Mouse (Mus musculus) cortical plate, adult 2 months (tissue): ENCODE data around the gene Gm14085. TPM values are rescaled to one million over a fixed set of nuclear protein-coding genes. Genes with fewer than 3 reads are reported as not detected.
"Not testable (repeated sequence)": the region's sequence is repeated elsewhere in the genome, so short reads cannot be mapped to it uniquely, and the experiment has no call there.

ENCODE experiments used
- H3K27ac ChIP-seq: fragments of 200-500 bp; 2 replicates; pipeline ENCODE4 v1.5.1; 2012; ENCODE audit warnings: low read length, control low read depth, inconsistent platforms; ENCODE audit not compliant: insufficient read depth
- H3K4me1 ChIP-seq: fragments of 200-500 bp; 2 replicates; pipeline ENCODE4 v1.6.1; 2011; ENCODE audit warnings: low read length; ENCODE audit not compliant: control insufficient read depth, insufficient read depth
- H3K4me3 ChIP-seq: fragments of 200-500 bp; 2 replicates; pipeline ENCODE4 v1.5.1; 2011; ENCODE audit warnings: mild to moderate bottlenecking, low read length, control low read depth; ENCODE audit not compliant: insufficient read depth
- CTCF ChIP-seq: fragments of 200-500 bp; IDR thresholded peaks from 2 replicates; pipeline ENCODE4 v1.5.1; 2011; ENCODE audit warnings: mild to moderate bottlenecking, control low read depth, low read length; ENCODE audit not compliant: insufficient read depth; ENCODE audit errors: extremely low read depth
- POLR2A ChIP-seq: fragments of 200-500 bp; IDR thresholded peaks from 2 replicates; pipeline ENCODE4 v1.6.1; 2011; ENCODE audit warnings: mild to moderate bottlenecking, low read length, control low read depth; ENCODE audit not compliant: insufficient read depth; ENCODE audit errors: extremely low read depth
- polyA plus RNA-seq: library from polyadenylated mRNA; depleted of rRNA; stranded (reverse); fragments of >200 nt; gene quantifications from 2 replicates; pipeline ENCODE4 v1.2.3, GENCODE M21; 2012

The Gm14085 gene
- polyA plus RNA-seq, 1 experiment: 0.02 TPM

DNA sequence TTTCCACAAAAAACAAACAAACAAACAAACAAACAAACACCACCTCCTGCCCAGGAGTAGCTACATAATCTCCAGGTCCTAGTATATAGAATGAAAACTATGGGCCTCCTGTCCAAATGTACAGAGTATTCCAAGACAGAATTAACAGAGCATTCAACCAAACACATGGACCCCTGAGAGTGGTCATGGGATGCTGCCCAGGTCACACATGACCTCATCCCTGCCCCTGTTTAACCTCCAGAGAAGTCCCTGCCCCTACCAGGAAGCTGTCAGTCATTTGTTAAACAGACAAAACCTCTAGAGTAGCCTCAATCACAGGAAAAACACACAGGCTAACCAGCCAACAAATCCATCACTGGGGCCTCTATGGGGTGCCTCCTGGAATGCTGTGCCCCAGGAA is 8.2 kb upstream of the Gm14085 start:
- Histone ChIP-seq H3K4me1 (no peaks in the 10 kb centered on the region), H3K27ac (no peak overlapping the region), H3K4me3 (no peak overlapping the region)
- no peak for TF ChIP-seq POLR2A
- no peak for TF ChIP-seq CTCF

DNA sequence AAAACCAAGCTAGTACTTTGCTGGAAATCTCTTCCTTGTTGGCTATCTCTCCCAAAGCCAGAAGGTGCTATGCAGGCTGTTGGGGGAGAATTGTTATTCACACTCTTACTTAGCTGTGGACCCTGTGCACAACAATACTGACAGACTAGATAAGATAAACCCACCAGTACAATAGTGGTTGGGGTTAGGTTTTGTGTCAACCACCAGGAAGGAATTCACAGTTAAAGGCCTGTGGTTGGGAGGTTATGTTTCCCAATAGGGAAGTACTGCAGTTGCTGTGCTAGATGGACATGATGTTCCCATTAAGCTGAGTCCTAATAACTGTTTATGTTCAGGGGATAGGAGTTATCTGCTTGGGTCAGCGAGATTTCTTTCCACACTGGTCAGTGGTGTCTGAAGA is 954 bp upstream of the Gm14085 start:
- not testable (repeated sequence) for H3K27ac ChIP-seq, H3K4me1 ChIP-seq, H3K4me3 ChIP-seq

DNA sequence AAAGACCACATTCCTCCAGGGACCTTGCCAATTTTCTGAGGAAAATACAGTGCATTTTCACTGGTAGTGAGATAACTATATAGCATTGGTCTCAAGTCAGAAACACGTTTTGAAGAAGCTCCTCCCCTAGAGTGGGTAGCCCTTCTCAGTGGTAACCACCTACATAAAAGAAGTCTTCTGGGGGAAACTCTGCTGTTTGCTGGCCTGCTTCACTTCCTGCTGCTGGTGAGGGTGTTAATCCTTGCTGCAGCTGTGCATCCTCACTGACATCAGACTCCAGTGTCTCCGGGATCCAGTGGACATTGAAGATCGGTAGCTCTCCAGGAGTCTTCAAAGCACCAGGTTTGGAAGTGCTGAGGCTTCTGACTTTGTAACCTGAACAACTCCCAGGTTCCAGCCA is 913 bp downstream of the Gm14085 start:
- not testable (repeated sequence) for H3K27ac ChIP-seq, H3K4me3 ChIP-seq, H3K4me1 ChIP-seq

DNA sequence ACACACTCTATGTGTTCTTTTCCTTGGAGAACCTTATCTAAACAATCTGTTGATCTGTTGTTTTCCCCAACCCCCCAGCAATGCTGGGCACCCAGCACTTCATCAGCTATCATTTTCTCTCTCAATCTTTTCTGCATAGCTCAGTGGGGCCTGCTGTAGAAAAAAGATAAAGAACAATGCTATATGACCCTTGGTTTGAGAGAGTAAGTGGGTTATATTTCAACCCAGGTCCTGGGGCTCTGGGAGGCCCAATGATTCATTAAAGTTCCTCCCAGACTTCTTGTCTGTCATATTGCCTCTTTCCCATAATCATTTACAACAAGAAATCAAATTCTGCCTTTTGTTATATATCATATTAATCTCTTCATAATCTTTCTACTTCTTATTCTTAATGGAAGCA is 1.4 kb downstream of the Gm14085 start:
- H3K4me3 ChIP-seq, H3K4me1 ChIP-seq, H3K27ac ChIP-seq: not testable (repeated sequence)

DNA sequence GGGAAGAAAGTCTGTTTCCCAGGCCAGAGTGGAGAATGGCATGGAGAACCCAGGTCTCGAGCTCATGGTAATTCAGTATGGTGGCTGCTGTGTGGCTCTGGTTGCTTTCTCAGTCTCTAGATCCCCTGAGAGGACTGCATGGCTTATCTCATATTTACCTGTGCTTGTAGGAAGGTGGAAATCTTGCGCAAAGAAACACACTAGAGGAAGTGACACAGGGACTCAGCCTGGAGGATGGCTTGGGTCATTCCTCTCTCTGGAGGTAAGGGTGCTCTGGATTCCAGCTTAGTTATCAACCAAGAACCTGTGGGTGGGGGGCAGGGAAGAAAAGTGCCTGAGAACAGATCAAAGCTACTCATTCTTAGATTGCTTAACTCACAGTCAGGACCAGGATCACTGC is 1.9 kb downstream of the Gm14085 start:
- no peaks in the 10 kb centered on the region for H3K4me1 ChIP-seq
- TF ChIP-seq CTCF: no peak
- TF ChIP-seq POLR2A: no peak
- H3K4me3 ChIP-seq: no peak overlapping the region
- no peak overlapping the region for H3K27ac ChIP-seq

DNA sequence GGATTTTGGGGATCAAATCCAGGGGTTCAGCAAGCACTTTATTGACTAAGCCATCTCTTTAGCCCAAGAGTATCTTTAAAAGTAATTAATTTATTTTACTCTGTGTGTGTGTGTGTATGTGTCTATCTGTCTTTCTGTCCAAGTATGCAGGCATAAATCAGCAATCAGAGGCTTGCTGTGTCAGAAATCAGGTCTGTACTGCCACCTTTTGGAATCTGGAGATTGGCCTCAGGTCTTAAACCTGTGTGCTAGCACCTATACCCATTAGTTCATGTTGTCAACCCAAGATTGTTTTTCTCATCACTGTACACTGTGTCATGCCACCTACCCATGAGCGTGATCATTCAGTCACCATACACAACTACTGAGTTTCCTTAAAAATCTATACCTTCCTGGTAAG is 45.0 kb downstream of the Gm14085 start:
- not testable (repeated sequence) for H3K27ac ChIP-seq, H3K4me1 ChIP-seq, H3K4me3 ChIP-seq

DNA sequence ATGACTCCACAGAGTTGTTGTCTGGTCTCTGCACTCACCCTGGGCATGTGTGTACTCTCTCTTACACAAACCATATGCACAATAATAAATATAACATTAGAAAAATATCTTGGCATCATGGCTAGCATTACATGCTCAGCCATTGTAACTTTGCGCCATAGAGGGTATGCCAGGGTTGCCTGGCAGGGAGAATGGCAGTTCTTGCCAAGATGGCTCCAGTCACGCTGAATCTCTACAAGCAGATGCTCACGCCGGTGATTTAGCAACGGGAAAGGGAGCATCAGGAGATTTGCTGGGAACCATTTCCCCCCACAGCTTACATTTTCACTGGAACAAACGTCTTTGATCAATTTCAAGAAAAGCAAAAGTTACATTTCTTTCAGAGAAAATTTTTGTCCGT is 46.5 kb downstream of the Gm14085 start:
- no peak overlapping the region for H3K27ac ChIP-seq
- TF ChIP-seq POLR2A (no peak), CTCF (no peak)
- no peaks in the 10 kb centered on the region for H3K4me1 ChIP-seq
- no peak overlapping the region for H3K4me3 ChIP-seq

DNA sequence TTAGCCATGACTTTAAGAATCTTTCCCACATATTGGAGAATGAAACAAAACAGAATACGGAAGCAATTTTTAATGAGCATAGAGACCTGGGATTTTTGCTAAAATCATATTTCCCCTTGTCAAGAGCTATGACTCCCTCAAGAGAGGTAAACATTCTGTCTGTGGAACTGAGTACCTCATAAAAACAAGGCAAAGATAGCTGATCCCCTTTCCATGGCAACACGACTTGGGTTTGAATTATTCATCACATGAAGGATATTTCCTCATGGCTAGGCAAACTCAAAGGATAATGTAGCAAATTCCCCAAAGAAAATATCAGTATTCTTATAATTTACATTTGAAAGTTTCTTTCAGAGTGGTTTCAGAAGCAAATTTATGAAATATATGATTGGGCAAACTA is 47.0 kb downstream of the Gm14085 start:
- Histone ChIP-seq H3K4me1 (no peaks in the 10 kb centered on the region), H3K27ac (no peak overlapping the region), H3K4me3 (no peak overlapping the region)
- TF ChIP-seq CTCF (no peak), POLR2A (no peak)

DNA sequence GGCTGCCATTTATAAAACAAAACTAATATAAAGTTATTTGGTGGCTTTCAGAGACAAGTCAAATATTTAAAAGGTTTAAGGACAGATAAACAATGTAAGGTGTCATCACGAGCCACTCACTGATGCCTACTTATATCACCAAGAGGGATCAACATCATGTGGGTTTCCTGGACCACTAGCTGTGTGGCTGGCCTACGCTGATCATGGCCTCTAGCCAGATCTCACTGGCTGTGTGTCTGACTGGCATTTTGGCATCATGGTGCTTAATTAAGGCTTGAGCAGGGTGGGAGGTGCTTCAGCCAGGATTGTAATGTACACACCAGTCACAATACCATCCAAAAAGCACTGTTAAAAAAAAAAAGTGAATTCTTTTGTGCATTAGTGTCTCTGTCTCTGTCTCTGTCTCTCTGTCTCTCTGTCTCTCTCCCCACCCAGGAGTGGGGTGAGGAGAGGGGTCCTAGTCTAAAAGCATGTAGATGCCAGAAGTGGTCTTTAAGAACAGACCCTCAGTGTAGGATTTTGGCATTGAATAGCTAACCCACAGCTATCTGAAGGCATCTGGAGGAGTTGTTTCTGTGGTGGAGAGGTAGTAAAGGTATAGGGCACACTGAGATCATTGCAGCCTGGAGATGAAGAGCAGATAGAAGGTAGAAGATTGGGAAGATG is 47.5 kb downstream of the Gm14085 start:
- H3K4me1 ChIP-seq: no peaks in the 10 kb centered on the region
- no peak for TF ChIP-seq POLR2A
- no peak for TF ChIP-seq CTCF
- H3K27ac ChIP-seq: no peak overlapping the region
- no peak overlapping the region for H3K4me3 ChIP-seq

DNA sequence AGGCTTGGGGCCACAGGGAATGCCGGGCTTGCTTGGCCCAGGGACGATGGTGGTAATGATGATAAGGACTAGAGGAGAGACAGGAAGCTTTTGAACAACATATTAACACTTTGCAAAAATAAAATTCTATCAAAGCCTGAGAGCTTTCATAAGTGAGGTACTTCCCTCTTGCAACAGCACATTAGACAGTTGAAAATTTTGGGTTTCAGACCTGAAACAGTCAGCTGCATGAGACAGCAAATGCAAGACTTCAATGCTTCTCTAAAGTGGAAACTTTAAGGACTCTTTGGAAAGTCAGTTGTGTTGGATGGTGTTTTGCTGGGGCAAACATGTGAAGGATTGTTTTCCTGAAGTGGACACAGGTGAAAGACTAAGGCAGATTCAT is 48.1 kb downstream of the Gm14085 start:
- Histone ChIP-seq H3K4me1 (no peaks in the 10 kb centered on the region), H3K27ac (no peak overlapping the region), H3K4me3 (no peak overlapping the region)
- TF ChIP-seq CTCF: no peak
- TF ChIP-seq POLR2A: no peak

DNA sequence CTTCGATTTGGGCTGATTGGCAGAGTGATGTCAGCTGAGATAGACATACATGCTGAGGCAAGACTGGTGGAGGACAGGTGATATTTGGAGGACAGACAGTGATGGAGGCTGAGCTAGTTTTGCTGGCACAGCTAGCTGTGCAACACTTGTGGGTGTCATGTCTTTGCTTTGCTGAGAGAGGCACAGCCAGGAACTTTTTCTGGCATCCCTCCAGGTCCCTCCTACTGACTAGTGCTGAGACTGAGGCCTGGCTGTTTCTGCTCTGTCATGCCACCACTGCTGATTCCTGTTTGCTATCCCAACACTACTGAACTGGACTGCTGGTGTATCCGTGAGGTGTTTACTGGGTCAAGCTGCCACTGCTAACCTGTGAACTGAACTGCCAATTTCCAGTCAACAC is 48.6 kb downstream of the Gm14085 start:
- no peak for TF ChIP-seq POLR2A
- H3K27ac ChIP-seq: no peak overlapping the region
- H3K4me3 ChIP-seq: no peak overlapping the region
- no peaks in the 10 kb centered on the region for H3K4me1 ChIP-seq
